Mouse (Mus musculus): Measurements from ENCODE around the gene Grid1. TPM values are rescaled to one million over a fixed set of nuclear protein-coding genes. Genes with fewer than 3 reads are reported as not detected.

Grid1 gene
- polyA plus RNA-seq, 1 experiment from 2014 or later: 1.5 TPM

- peaks cover 16% of the 10 kb centered on the region for H3K4me1 ChIP-seq
- 0 out of 2 replicates have a peak, but pooled peaks cover 3% of the 10 kb centered on the region for H3K27me3 ChIP-seq
- H3K9me3 ChIP-seq: no peaks in the 10 kb centered on the region
- no peak overlapping the region for H3K9ac ChIP-seq
- no peaks in the 10 kb centered on the region for H3K36me3 ChIP-seq (replicated peaks)
- peak; percentile 45; the same call in 1 of the 2 replicates for ATAC-seq (ENCODE audit: low FRiP score)
- H3K4me2 ChIP-seq: no peak overlapping the region
- 40% methylated on average over 4 of the region's 4 CpGs for WGBS
- H3K27ac ChIP-seq: no peak overlapping the region
- H3K4me3 ChIP-seq (replicated peaks): no peak overlapping the region
Measured at GRCm38 (mm10) chr14:34933197-34933596, 113.3 kb downstream of the Grid1 start.

- ATAC-seq (ENCODE audit: low FRiP score): 0 out of 2 replicates have a peak, but pooled peaks have one; percentile 8
- no peaks in the 10 kb centered on the region for H3K36me3 ChIP-seq (replicated peaks)
Measured at GRCm38 (mm10) chr14:34936192-34936770, 116.4 kb downstream of the Grid1 start.

GRCm38 (mm10) chr14:34944390-34944979 is 124.6 kb downstream of the Grid1 start:
- Histone ChIP-seq H3K4me3 (replicated peaks) (no peak overlapping the region), H3K9ac (no peak overlapping the region), H3K36me3 (replicated peaks) (no peaks in the 10 kb centered on the region), H3K27me3 (no peaks in the 10 kb centered on the region), H3K4me2 (no peak overlapping the region), H3K4me1 (no peaks in the 10 kb centered on the region), H3K27ac (no peak overlapping the region), H3K9me3 (no peaks in the 10 kb centered on the region)
- WGBS: 85% methylated on average over 14 of the region's 14 CpGs
- ATAC-seq (ENCODE audit: low FRiP score): peak; percentile 19; the same call in 1 of the 2 replicates

More at GRCm38 (mm10) chr14:34936192-34936770, 116.4 kb downstream of the Grid1 start:
- Histone ChIP-seq H3K9ac (no peak overlapping the region), H3K9me3 (no peaks in the 10 kb centered on the region), H3K27ac (no peak overlapping the region), H3K4me3 (replicated peaks) (no peak overlapping the region), H3K27me3 (0 out of 2 replicates have a peak, but pooled peaks cover 3% of the 10 kb centered on the region), H3K4me2 (no peak overlapping the region), H3K4me1 (peaks cover 16% of the 10 kb centered on the region)
- WGBS: 47% methylated on average over 13 of the region's 13 CpGs

GRCm38 (mm10) chr14:34945471-34946313 is 125.8 kb downstream of the Grid1 start:
- Histone ChIP-seq H3K27me3 (no peaks in the 10 kb centered on the region), H3K9me3 (no peaks in the 10 kb centered on the region), H3K4me2 (no peak overlapping the region), H3K36me3 (replicated peaks) (no peaks in the 10 kb centered on the region), H3K27ac (no peak overlapping the region), H3K4me3 (replicated peaks) (no peak overlapping the region), H3K4me1 (no peaks in the 10 kb centered on the region), H3K9ac (no peak overlapping the region)
- ATAC-seq (ENCODE audit: low FRiP score): 0 out of 2 replicates have a peak, but pooled peaks have one; percentile 33
- WGBS: 92% methylated on average over 17 of the region's 17 CpGs

GRCm38 (mm10) chr14:34946314-34946583 is 126.3 kb downstream of the Grid1 start:
- Histone ChIP-seq H3K4me1 (no peaks in the 10 kb centered on the region), H3K9me3 (no peaks in the 10 kb centered on the region), H3K36me3 (replicated peaks) (no peaks in the 10 kb centered on the region), H3K27me3 (no peaks in the 10 kb centered on the region), H3K27ac (no peak overlapping the region), H3K9ac (no peak overlapping the region), H3K4me3 (replicated peaks) (no peak overlapping the region), H3K4me2 (no peak overlapping the region)
- ATAC-seq (ENCODE audit: low FRiP score): no peak
- 88% methylated on average over 2 of the region's 2 CpGs for WGBS

GRCm38 (mm10) chr14:34948249-34948648 is 128.3 kb downstream of the Grid1 start:
- no peak overlapping the region for H3K9ac ChIP-seq
- no peaks in the 10 kb centered on the region for H3K4me1 ChIP-seq
- WGBS: 88% methylated on average over 6 of the region's 6 CpGs
- H3K4me3 ChIP-seq (replicated peaks): no peak overlapping the region
- H3K36me3 ChIP-seq (replicated peaks): no peaks in the 10 kb centered on the region
- H3K9me3 ChIP-seq: no peaks in the 10 kb centered on the region
- ATAC-seq (ENCODE audit: low FRiP score): no peak
- H3K27ac ChIP-seq: no peak overlapping the region
- H3K4me2 ChIP-seq: no peak overlapping the region
- H3K27me3 ChIP-seq: no peaks in the 10 kb centered on the region

GRCm38 (mm10) chr14:34952311-34952710 is 132.4 kb downstream of the Grid1 start:
- H3K9ac ChIP-seq: no peak overlapping the region
- no peak overlapping the region for H3K4me2 ChIP-seq
- H3K4me3 ChIP-seq (replicated peaks): no peak overlapping the region
- no peak for ATAC-seq (ENCODE audit: low FRiP score)
- no peaks in the 10 kb centered on the region for H3K27me3 ChIP-seq
- 74% methylated on average over 3 of the region's 3 CpGs for WGBS
- H3K36me3 ChIP-seq (replicated peaks): no peaks in the 10 kb centered on the region
- no peaks in the 10 kb centered on the region for H3K4me1 ChIP-seq
- H3K9me3 ChIP-seq: no peaks in the 10 kb centered on the region
- H3K27ac ChIP-seq: no peak overlapping the region

GRCm38 (mm10) chr14:34953566-34953965 is 133.7 kb downstream of the Grid1 start:
- H3K27me3 ChIP-seq: no peaks in the 10 kb centered on the region
- ATAC-seq (ENCODE audit: low FRiP score): no peak

GRCm38 (mm10) chr14:34955689-34956088 is 135.8 kb downstream of the Grid1 start:
- Histone ChIP-seq H3K4me2 (no peak overlapping the region), H3K27ac (no peak overlapping the region), H3K4me1 (no peaks in the 10 kb centered on the region), H3K4me3 (replicated peaks) (no peak overlapping the region), H3K9me3 (no peaks in the 10 kb centered on the region), H3K9ac (no peak overlapping the region), H3K27me3 (no peaks in the 10 kb centered on the region), H3K36me3 (replicated peaks) (no peaks in the 10 kb centered on the region)
- 100% methylated on average over 1 of the region's 1 CpGs for WGBS
- ATAC-seq (ENCODE audit: low FRiP score): no peak

More at GRCm38 (mm10) chr14:34953566-34953965, 133.7 kb downstream of the Grid1 start:
- no peaks in the 10 kb centered on the region for H3K4me1 ChIP-seq
- no peak overlapping the region for H3K4me3 ChIP-seq (replicated peaks)
- no peaks in the 10 kb centered on the region for H3K36me3 ChIP-seq (replicated peaks)
- no peaks in the 10 kb centered on the region for H3K9me3 ChIP-seq
- WGBS: 85% methylated on average over 9 of the region's 9 CpGs
- H3K4me2 ChIP-seq: no peak overlapping the region
- no peak overlapping the region for H3K9ac ChIP-seq
- no peak overlapping the region for H3K27ac ChIP-seq

- H3K36me3 ChIP-seq (replicated peaks): no peaks in the 10 kb centered on the region
- no peak overlapping the region for H3K4me2 ChIP-seq
- ATAC-seq (ENCODE audit: low FRiP score): no peak
- H3K4me1 ChIP-seq: no peaks in the 10 kb centered on the region
- WGBS: 70% methylated on average over 6 of the region's 6 CpGs
- no peak overlapping the region for H3K9ac ChIP-seq
- no peak overlapping the region for H3K27ac ChIP-seq
- no peak overlapping the region for H3K4me3 ChIP-seq (replicated peaks)
- no peaks in the 10 kb centered on the region for H3K9me3 ChIP-seq
- peaks cover 10% of the 10 kb centered on the region for H3K27me3 ChIP-seq
Measured at GRCm38 (mm10) chr14:34960227-34960626, 140.3 kb downstream of the Grid1 start.

- H3K4me1 ChIP-seq: 0 out of 2 replicates have a peak, but pooled peaks cover 3% of the 10 kb centered on the region
- no peak overlapping the region for H3K27ac ChIP-seq
- no peaks in the 10 kb centered on the region for H3K9me3 ChIP-seq
- no peak overlapping the region for H3K4me2 ChIP-seq
- no peak overlapping the region for H3K4me3 ChIP-seq (replicated peaks)
- 80% methylated on average over 4 of the region's 4 CpGs for WGBS
- H3K9ac ChIP-seq: no peak overlapping the region
- ATAC-seq (ENCODE audit: low FRiP score): 0 out of 2 replicates have a peak, but pooled peaks have one; percentile 31
- no peaks in the 10 kb centered on the region for H3K36me3 ChIP-seq (replicated peaks)
- H3K27me3 ChIP-seq: peaks cover 18% of the 10 kb centered on the region
Measured at GRCm38 (mm10) chr14:34963616-34964168, 143.8 kb downstream of the Grid1 start.

GRCm38 (mm10) chr14:34969102-34969819 is 149.4 kb downstream of the Grid1 start:
- Histone ChIP-seq H3K4me3 (replicated peaks) (no peak overlapping the region), H3K4me2 (no peak overlapping the region), H3K9me3 (no peaks in the 10 kb centered on the region), H3K9ac (no peak overlapping the region), H3K27ac (no peak overlapping the region), H3K27me3 (peaks cover 47% of the 10 kb centered on the region), H3K4me1 (peaks cover 13% of the 10 kb centered on the region), H3K36me3 (replicated peaks) (no peaks in the 10 kb centered on the region)
- 20% methylated on average over 6 of the region's 6 CpGs for WGBS
- peak; percentile 90 for ATAC-seq (ENCODE audit: low FRiP score)
